Mouse (Mus musculus): ENCODE results near the gene B2m.

The B2m gene

DNA sequence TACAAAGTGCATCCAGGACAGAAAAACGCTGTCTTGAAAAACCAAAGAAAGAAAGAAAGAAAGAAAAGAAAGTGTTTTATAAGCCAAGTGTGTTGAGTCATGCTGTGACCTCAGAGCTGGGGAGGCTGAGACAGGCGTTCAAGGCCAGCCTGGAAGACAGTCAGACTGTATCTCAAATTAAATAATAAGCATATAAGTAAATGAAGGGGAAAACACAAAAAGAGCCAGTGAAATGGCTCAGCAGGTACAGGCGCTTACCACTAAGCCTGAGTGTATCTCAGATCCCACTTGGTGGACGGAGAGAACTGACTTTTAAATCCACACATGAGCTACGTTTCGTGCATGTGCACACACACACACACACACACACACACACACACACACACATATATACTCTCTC lies 1.8 kb downstream of the B2m start:
- no peak for DNase-seq (ENCODE audit: low spot score in 2 of 2)

- DNase-seq (ENCODE audit: low spot score in 2 of 2): no peak
Measured at GRCm38 (mm10) chr2:122149716-122150115, 2.2 kb downstream of the B2m start.

- no peak for DNase-seq (ENCODE audit: low spot score in 2 of 2)
Measured at GRCm38 (mm10) chr2:122151221-122151620, 3.7 kb downstream of the B2m start.

- DNase-seq (ENCODE audit: low spot score in 2 of 2): no peak
Measured at GRCm38 (mm10) chr2:122152850-122153249, 5.4 kb downstream of the B2m start.

DNA sequence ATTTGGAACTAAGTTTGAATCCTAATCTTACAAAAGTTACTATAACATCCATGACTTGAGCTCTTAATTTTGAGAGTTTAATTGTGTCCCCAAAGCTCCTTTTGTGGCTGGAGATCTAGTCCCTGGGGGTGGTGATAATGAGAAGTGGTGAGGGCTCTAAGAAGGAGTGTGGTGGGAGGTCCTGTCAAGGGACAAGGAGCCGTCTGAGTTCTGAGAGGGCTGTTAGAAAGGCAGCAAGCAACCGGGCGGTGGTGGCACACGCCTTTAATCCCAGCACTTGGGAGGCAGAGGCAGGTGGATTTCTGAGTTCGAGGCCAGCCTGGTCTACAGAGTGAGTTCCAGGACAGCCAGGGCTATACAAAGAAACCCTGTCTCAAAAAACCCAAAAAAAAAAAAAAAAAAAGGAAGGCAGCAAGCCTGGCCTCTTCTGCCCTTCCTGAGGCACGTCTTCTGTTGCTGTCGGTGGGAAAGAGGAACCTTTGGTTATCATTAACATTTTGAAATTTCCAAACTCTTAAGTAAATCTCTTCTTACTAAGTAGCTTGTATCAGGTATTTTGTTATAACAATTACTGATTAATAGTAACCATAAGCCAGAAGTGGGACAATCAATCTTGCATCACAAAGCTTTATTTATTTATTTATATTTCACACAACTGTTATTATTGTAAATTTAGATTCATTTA lies 6.3 kb downstream of the B2m start:
- DNase-seq (ENCODE audit: low spot score in 2 of 2): no peak

DNA sequence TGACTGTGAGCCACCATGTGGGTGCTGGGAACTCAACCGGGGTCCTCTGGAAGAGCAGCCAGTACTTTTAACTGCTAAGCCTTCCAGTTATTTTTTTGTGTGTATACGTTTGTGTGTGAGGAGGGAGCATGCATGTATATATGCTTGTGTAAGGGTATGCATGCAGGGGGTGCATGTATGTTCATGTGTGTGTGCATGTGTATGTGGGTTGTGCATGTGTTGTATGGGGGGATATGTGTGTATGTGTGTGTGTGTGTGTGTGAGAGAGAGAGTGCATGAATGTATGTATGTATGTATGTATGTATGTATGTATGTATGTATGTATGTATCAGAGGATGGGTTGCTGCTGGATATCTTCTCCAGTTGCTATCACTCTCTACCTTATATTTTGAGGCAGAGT lies 7.0 kb downstream of the B2m start:
- DNase-seq (ENCODE audit: low spot score in 2 of 2): no peak

DNA sequence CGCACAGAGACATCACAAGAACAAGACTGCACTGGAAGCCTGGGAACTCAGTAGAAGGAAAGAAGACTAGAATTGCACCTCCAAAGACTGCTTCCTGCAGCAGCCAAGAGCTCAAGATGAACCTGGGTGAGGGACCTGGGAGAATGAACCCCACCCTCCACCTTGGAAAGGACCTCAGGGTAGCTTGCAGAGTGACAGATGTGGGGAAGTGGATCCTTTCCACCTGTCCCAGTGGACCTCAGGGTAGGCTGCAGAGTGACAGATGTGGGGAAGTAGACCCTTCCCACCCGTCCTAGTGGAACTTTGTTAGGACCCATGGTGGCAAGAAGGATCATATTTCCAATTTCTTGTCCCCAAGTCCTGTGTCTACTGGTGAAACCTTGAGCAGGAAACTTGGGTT lies 7.8 kb downstream of the B2m start:
- no peak for DNase-seq (ENCODE audit: low spot score in 2 of 2)

- DNase-seq (ENCODE audit: low spot score in 2 of 2): no peak
Measured at GRCm38 (mm10) chr2:122156051-122156700, 8.7 kb downstream of the B2m start.

DNA sequence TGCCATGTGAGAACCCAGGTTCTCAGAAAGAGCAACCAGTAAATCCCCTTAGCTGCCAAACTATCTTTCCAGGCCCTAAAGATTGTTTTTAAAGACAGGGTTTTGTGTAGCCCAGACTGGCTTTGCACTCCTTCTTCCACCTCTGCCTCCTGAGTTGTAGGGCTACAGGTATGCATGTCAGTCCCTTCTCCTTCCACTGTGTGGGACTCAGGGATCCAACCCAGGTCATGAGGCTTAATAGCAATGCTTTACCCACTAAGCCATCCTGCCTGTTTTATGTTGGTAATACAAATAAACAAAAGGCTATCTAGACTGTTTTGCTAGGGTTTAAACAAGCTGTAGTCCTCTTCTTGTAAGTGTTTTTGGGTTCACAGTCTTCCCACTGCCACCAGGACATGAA lies 10.1 kb downstream of the B2m start:
- DNase-seq (ENCODE audit: low spot score in 2 of 2): no peak

- no peak for DNase-seq (ENCODE audit: low spot score in 2 of 2)
Measured at GRCm38 (mm10) chr2:122158362-122158802, 10.9 kb downstream of the B2m start.

- DNase-seq (ENCODE audit: low spot score in 2 of 2): no peak
Measured at GRCm38 (mm10) chr2:122159667-122160066, 12.2 kb downstream of the B2m start.

DNA sequence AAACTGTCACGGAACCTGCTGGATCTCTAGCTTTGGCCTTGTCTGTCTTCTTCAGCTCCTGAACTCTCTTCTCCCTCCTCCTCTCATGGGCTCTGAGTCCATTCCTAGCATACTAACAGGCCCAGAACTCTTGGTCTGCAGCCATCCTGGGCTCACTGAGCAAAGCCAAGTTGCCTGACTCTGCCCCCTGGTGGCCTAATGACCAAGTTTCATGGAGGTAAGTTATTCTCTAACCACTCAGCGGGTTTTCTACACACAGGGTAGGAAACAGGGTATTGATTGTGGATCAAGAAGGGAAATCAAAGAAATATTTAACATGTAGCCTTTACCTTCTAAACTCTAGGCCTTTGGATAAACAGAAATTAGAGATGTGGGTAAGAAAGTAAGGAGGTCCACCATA lies 13.2 kb downstream of the B2m start, which contains the start of gene Trim69:
TSS of gene Trim69 (plus strand) at position 21 of the 400 bp plus-strand sequence.
- DNase-seq (ENCODE audit: low spot score in 2 of 2): peak; percentile 70 to 89

DNA sequence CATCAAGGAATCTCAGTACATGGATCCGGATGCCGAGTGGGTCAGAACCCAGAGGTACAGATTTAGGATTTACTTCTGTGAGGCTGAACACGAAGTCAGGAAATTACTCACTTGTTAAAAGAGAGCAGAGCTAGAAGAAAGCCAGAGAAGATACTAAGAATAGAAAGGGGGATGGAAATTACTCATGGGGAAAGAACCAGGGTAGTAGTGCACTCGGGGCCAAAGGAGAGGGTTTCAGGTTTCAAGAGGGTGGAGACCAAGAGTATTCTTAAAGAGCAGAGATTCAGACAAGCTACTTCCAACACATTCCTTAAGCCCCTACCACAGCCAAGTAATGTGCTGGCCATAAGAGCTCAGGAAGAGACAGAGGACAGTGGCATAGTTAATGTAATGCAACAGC lies 14.1 kb downstream of the B2m start:
- no peak for DNase-seq (ENCODE audit: low spot score in 2 of 2)

GRCm38 (mm10) chr2:122162529-122162928 lies 15.0 kb downstream of the B2m start:
- no peak for DNase-seq (ENCODE audit: low spot score in 2 of 2)

GRCm38 (mm10) chr2:122163430-122164195 lies 16.1 kb downstream of the B2m start:
- no peak for DNase-seq (ENCODE audit: low spot score in 2 of 2)

DNA sequence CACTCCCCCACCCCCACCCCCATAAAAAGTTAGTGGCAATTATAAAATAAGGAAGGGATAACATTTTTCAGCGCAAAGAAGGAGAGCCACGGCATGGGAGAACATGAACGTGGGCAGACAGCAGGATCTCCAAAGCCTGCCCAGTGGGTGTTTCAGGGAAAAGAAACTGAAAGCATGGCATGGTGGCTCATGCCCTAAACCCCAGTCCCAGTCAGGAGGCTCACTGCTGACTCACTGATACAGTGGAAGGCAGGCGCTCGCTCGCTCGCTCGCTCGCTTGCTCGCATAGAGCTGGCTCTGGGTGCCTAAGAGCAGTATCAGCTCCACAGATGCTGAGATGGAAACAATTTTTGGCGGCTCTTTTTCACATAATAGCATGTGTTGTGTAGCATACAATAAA lies 16.8 kb downstream of the B2m start:
- DNase-seq (ENCODE audit: low spot score in 2 of 2): no peak

DNA sequence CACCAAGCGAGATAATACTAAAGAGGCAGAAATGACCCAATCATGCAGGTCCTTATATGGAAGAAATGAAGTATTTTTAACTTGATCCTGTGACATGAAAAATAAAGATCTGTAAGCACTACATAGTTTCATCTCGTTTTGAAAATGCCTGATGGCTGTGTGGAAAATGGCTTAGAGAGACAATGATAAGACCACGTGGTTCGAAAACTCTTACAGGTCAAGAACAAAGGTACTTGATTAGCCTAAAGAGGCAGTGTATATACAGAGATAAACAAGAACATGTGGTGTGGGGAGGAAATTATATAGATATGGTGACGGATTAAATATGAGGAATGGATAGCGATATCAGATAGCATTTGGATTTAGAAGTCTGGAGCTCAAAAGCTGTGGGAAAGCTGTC lies 23.8 kb downstream of the B2m start:
- no peak for DNase-seq (ENCODE audit: low spot score in 2 of 2)

GRCm38 (mm10) chr2:122172188-122172587 lies 24.7 kb downstream of the B2m start:
- no peak for DNase-seq (ENCODE audit: low spot score in 2 of 2)

GRCm38 (mm10) chr2:122180051-122180822 lies 32.8 kb downstream of the B2m start:
- no peak for DNase-seq (ENCODE audit: low spot score in 2 of 2)

GRCm38 (mm10) chr2:122185086-122185485 lies 37.6 kb downstream of the B2m start:
- DNase-seq (ENCODE audit: low spot score in 2 of 2): no peak

DNA sequence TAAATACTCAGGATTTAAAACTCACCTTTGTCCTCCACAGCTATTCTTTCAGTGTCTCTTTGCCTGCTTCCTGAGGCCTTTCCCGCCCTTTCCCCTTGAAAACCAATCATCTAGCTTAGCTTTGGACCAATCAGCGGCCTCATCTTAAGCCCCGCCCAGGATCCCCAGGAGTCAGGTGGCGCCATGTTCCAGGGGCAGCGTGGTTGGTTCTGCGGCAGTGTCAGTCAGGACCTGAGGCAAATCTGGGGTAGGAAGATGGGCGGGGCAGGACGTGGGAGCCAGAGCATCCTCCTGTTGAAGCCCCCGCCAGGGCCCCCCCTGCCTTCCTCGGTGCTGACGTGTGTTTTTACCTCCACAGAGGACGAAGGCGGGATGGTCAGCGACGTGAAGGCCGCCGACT lies 38.6 kb downstream of the B2m start, which contains the start of the genes Patl2 and Terb2:
TSS of gene Patl2 (minus strand) at position 84 of the 400 bp plus-strand sequence.
TSS of gene Terb2 (plus strand) at position 167 of the 400 bp plus-strand sequence.
- no peak for DNase-seq (ENCODE audit: low spot score in 2 of 2)

DNA sequence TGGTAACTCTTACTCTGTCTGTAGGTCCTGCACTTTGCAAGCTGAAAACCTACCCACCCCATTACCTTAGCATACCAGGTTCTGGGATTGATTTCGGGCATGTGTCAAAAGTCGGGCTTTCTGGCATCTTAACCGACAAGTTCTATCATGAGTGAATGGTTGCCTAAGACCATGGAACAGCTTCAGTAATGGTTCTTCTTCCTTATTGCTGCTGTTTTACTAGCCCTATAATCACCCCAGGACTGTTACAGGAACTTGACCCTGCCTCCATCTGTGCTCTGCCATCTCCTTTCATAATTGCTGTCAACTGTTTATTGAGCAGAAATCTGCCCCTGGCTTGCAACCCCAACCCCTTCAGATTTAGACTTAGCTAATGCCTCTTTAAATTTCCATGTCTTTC lies 39.3 kb downstream of the B2m start:
- DNase-seq (ENCODE audit: low spot score in 2 of 2): no peak

All from spleen, postnatal 10 days (tissue).